13 mouse cellular contexts compared by ENCODE assay signal in genomic region chr5:114449011-114449410, GRCm38 (mm10).
"Had no signal": no experiment of that assay in that cellular context is flagged by ENCODE, and none has a peak within 500 bp of the region (broad histone marks: within the 10 kb centered on the region; RNA-seq: fewer than 3 reads in every experiment).

No protein-coding gene starts in this region.

- H3K4me2 ChIP-seq: liver, embryonic 13.5 days; lung, embryonic 15.5 days; midbrain, embryonic 11.5 days had no signal

- H3K9ac ChIP-seq: liver, embryonic 13.5 days; lung, embryonic 15.5 days had no signal

- H3K27ac ChIP-seq: kidney, postnatal 0 days; liver, embryonic 13.5 days; lung, embryonic 15.5 days had no signal

- H3K27me3 ChIP-seq: liver, embryonic 13.5 days; lung, embryonic 15.5 days had no signal

- DNase-seq: kidney, adult 2 months; kidney, postnatal 25 days; left cerebral cortex, postnatal 4 days; liver, embryonic 13.5 days; lung, postnatal 14 days; midbrain, embryonic 14.5 days; thymus, adult 2 months; thymus, postnatal 14 days; thymus, postnatal 4 days had no signal

- H3K9me3 ChIP-seq: liver, embryonic 13.5 days; lung, embryonic 15.5 days had no signal

- H3K4me3 ChIP-seq: liver, embryonic 13.5 days; lung, embryonic 15.5 days had no signal

- ATAC-seq: intestine, postnatal 0 days had no signal
